Mouse (Mus musculus) bone marrow macrophage, adult 2 months (primary cell): ENCODE data around the gene Crocc.

Experiments used
- CTCF ChIP-seq: IDR thresholded peaks from 2 replicates; pipeline ENCODE4 v1.5.1; 2012; ENCODE audit warnings: low read depth, mild to moderate bottlenecking, low read length, moderate library complexity
- POLR2A ChIP-seq: IDR thresholded peaks from 2 replicates; pipeline ENCODE4 v1.6.1; 2012; ENCODE audit warnings: mild to moderate bottlenecking, low read depth, low read length, borderline replicate concordance

DNA sequence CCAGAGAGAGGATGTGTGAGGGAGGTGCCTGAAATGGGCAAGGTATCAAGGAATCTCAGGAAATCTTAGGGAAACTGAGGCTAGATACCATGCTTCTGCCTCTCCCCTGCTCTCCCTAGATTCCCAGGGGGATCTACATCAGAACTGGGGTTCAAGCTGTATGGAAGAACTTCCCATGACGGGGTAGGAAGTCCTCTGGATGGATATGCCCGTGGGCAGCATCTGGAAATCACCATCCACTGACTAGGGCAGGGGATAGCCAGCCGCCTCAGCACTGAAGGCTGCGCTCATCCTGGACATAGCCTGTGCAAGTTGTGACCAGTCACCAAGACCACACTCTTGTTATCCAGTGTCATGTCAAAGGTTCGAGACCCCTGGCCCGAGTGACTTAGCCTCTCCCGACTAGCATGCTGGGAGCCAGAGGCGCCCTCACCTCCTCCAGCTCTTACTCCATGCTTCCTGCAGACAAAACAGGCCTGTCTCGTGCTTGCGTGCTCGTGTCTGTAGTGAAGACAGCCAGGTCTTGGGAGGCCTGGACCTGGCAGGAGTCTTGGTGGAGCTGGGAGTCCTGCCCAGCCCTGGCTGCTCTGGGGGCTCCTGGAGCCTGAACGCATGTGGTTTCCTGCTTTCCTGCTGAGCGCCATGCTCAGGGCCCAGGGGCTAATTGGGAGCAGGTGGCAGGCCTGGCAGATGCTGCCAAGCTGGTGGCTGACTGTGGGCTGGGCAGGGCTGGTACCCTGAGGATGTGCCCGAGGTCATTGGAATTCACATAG lies 48.6 kb downstream of the Crocc start:
- TF ChIP-seq CTCF (no peak), POLR2A (no peak)
